Mouse (Mus musculus): ENCODE data around the gene Pla2r1.

Pla2r1 gene

DNA sequence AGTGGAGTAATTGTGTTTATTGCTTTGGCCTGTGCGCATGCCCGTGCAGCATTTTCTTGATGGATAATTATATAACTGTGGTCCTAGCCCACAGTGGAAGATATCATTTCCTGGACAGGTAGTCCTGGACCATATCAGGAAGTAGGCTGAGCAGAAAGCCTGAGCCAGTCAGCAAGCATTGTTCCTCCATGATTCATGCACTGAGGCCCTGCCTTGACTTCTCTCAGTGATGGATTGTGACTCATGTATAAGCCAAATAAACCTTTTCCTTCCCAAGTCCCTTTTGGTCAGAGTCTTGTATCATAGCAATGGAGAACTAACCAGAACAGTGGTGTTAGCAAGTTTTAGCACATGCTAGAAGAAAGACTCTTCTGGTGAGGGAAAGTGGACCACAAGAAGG, 3.3 kb downstream of the Pla2r1 start:
- Histone ChIP-seq H3K27me3 (ENCODE audit: insufficient read depth, low read length) (peaks cover 10% of the 10 kb centered on the region; the same call in 1 of the 2 replicates), H3K9me3 (ENCODE audit: low read length) (no peaks in the 10 kb centered on the region), H3K36me3 (ENCODE audit: insufficient read depth, low read length) (no peaks in the 10 kb centered on the region), H3K4me1 (replicated peaks; ENCODE audit: low read depth, low read length) (peaks cover 18% of the 10 kb centered on the region), H3K4me3 (replicated peaks; ENCODE audit: low read length) (no peak overlapping the region)
- no peak for TF ChIP-seq POU5F1 (IDR thresholded peaks at IDR 0.05; ENCODE audit: borderline replicate concordance, low read length)
- no peak for TF ChIP-seq NANOG (IDR thresholded peaks at IDR 0.05; ENCODE audit: borderline replicate concordance, low read length)
- TF ChIP-seq CTCF (conservative IDR thresholded peaks at IDR 0.05; ENCODE audit: low read length): no peak

DNA sequence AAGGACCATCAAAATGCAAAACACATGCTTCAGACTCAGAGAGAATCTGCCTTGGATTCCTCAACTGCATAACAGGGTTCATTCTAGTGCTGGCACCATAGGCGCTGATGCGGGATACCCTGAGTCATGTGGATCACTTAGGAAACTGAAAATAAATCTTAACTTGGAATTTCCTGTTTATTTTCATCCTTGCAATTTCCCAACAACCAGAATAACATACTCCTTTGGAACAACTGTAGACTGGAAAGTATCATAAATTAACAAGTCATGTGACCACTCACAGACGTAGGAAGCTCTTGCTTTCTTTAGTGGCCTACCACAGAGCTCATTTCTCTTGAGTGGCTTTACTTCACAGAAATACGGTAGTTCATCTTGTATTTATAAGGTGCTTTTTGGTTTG, 7.0 kb downstream of the Pla2r1 start:
- Histone ChIP-seq H3K4me3 (replicated peaks; ENCODE audit: low read length) (no peak overlapping the region), H3K9me3 (ENCODE audit: low read length) (no peaks in the 10 kb centered on the region), H3K36me3 (ENCODE audit: insufficient read depth, low read length) (no peaks in the 10 kb centered on the region), H3K4me1 (replicated peaks; ENCODE audit: low read depth, low read length) (no peaks in the 10 kb centered on the region), H3K27me3 (ENCODE audit: insufficient read depth, low read length) (no peaks in the 10 kb centered on the region; the same call in 1 of the 2 replicates)
- no peak for TF ChIP-seq NANOG (IDR thresholded peaks at IDR 0.05; ENCODE audit: borderline replicate concordance, low read length)
- TF ChIP-seq POU5F1 (IDR thresholded peaks at IDR 0.05; ENCODE audit: borderline replicate concordance, low read length): no peak
- TF ChIP-seq CTCF (conservative IDR thresholded peaks at IDR 0.05; ENCODE audit: low read length): no peak

DNA sequence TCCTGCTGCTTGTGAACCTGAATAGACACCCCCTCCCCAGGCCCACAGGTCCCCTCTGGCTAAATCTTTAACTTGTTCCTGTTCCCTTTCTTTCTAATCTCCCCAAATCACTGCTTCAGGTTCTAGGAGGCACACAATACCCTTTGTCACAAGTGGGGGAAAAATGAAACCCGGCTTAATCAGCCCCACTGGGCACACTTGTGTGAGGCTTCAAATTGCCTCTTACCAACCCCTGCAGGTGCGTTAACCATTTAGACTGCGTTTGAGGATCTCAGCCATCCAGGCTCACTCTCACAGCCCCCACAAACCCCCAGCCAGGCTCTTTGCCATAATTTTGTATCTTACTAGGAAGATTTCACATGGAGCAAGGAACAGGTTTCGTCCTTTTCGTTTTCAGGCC, 9.1 kb downstream of the Pla2r1 start:
- no peaks in the 10 kb centered on the region for H3K9me3 ChIP-seq (ENCODE audit: low read length)
- H3K4me3 ChIP-seq (replicated peaks; ENCODE audit: low read length): no peak overlapping the region
- TF ChIP-seq NANOG (IDR thresholded peaks at IDR 0.05; ENCODE audit: borderline replicate concordance, low read length) (no peak), POU5F1 (IDR thresholded peaks at IDR 0.05; ENCODE audit: borderline replicate concordance, low read length) (no peak), CTCF (conservative IDR thresholded peaks at IDR 0.05; ENCODE audit: low read length) (no peak)
- no peaks in the 10 kb centered on the region for H3K36me3 ChIP-seq (ENCODE audit: insufficient read depth, low read length)
- no peaks in the 10 kb centered on the region for H3K27me3 ChIP-seq (ENCODE audit: insufficient read depth, low read length)
- H3K4me1 ChIP-seq (replicated peaks; ENCODE audit: low read depth, low read length): no peaks in the 10 kb centered on the region

DNA sequence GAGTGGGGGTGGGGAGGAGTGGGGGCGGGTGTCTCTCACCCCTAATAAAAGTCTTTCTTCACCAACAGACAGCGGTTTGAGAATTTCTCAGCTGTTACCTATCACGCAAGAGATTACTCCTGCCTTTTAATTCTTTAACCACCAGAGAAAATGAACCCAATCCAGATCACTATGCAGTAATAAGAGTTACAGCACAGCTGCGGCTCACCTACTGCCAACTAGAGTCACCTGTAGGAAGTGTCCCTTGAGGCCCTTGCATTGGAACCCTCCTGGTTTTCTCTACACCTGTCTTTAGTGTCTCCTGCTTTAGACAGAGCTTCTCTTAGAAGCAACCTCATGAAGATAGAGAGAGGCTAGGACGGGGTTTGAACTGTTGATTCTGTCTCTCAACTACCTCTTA, 11.4 kb downstream of the Pla2r1 start:
- Histone ChIP-seq H3K4me1 (replicated peaks; ENCODE audit: low read depth, low read length) (no peaks in the 10 kb centered on the region), H3K9me3 (ENCODE audit: low read length) (no peaks in the 10 kb centered on the region), H3K27me3 (ENCODE audit: insufficient read depth, low read length) (no peaks in the 10 kb centered on the region), H3K4me3 (replicated peaks; ENCODE audit: low read length) (no peak overlapping the region), H3K36me3 (ENCODE audit: insufficient read depth, low read length) (no peaks in the 10 kb centered on the region)
- TF ChIP-seq NANOG (IDR thresholded peaks at IDR 0.05; ENCODE audit: borderline replicate concordance, low read length) (no peak), CTCF (conservative IDR thresholded peaks at IDR 0.05; ENCODE audit: low read length) (no peak), POU5F1 (IDR thresholded peaks at IDR 0.05; ENCODE audit: borderline replicate concordance, low read length) (no peak)

DNA sequence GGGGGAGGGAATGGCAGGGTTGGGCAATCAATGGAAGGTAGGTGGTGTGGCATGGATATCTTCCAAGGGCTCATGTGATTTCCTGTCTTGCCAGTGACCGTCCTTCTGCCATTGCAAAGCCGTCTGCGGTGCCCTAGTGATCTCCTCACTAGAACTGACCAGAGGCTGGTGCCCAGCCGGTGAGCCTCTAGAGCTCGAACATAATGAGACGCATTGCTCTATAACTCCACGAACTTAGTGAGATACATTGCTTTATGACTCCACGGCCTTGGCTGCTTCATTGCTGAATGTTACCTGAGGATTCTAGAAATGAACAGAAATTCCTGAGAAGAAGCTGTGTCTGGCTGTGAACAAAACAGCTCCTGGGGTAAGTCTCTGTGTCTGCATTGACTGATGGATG, 12.8 kb downstream of the Pla2r1 start:
- no peak overlapping the region for H3K4me3 ChIP-seq (replicated peaks; ENCODE audit: low read length)
- H3K36me3 ChIP-seq (ENCODE audit: insufficient read depth, low read length): no peaks in the 10 kb centered on the region
- no peaks in the 10 kb centered on the region for H3K9me3 ChIP-seq (ENCODE audit: low read length)
- H3K4me1 ChIP-seq (replicated peaks; ENCODE audit: low read depth, low read length): no peaks in the 10 kb centered on the region
- TF ChIP-seq POU5F1 (IDR thresholded peaks at IDR 0.05; ENCODE audit: borderline replicate concordance, low read length): no peak
- TF ChIP-seq NANOG (IDR thresholded peaks at IDR 0.05; ENCODE audit: borderline replicate concordance, low read length): no peak
- no peak for TF ChIP-seq CTCF (conservative IDR thresholded peaks at IDR 0.05; ENCODE audit: low read length)
- no peaks in the 10 kb centered on the region for H3K27me3 ChIP-seq (ENCODE audit: insufficient read depth, low read length)

DNA sequence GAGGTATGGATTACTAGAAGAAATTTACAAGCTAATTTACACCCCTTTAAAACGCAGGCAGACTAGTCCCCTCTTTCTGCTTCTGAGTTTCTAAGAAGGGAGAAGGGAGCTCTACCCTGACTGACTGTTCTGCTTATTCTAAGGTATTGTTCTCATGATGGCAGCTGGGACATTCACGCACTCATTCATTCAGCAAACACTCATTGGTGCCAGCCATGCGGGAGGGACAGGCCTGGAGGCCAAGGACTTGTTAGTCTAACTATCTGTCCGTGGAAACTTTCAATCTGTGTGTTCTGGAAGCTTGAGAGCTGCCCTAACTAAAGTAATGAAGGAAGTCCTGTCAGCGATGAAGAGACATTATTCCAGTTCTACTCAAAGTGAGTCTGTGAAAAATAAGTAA, 14.4 kb downstream of the Pla2r1 start:
- TF ChIP-seq CTCF (conservative IDR thresholded peaks at IDR 0.05; ENCODE audit: low read length) (no peak), NANOG (IDR thresholded peaks at IDR 0.05; ENCODE audit: borderline replicate concordance, low read length) (no peak), POU5F1 (IDR thresholded peaks at IDR 0.05; ENCODE audit: borderline replicate concordance, low read length) (no peak)
- Histone ChIP-seq H3K9me3 (ENCODE audit: low read length) (no peaks in the 10 kb centered on the region), H3K36me3 (ENCODE audit: insufficient read depth, low read length) (no peaks in the 10 kb centered on the region), H3K27me3 (ENCODE audit: insufficient read depth, low read length) (no peaks in the 10 kb centered on the region), H3K4me3 (replicated peaks; ENCODE audit: low read length) (no peak overlapping the region), H3K4me1 (replicated peaks; ENCODE audit: low read depth, low read length) (no peaks in the 10 kb centered on the region)

DNA sequence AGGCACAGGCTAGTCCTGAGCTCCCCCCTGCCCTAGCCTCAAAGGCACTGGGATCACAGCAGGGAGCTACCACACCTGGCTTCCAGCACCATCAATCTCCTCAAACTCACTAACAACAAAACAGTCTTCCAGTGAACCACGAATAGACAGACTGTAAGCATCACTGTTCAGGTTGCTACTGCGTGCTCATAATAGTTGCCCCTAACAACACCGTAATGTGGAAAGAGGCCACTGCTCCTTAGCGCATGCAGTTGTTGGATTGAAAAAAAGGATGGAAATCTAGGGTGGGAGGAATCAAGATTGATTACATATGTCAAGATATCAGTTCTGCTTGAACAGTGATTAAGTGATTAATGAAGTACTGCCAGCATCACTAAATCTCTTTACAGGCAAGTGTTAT, 14.8 kb downstream of the Pla2r1 start:
- TF ChIP-seq CTCF (conservative IDR thresholded peaks at IDR 0.05; ENCODE audit: low read length): no peak
- no peak for TF ChIP-seq NANOG (IDR thresholded peaks at IDR 0.05; ENCODE audit: borderline replicate concordance, low read length)
- TF ChIP-seq POU5F1 (IDR thresholded peaks at IDR 0.05; ENCODE audit: borderline replicate concordance, low read length): no peak
- Histone ChIP-seq H3K4me1 (replicated peaks; ENCODE audit: low read depth, low read length) (no peaks in the 10 kb centered on the region), H3K4me3 (replicated peaks; ENCODE audit: low read length) (no peak overlapping the region), H3K9me3 (ENCODE audit: low read length) (no peaks in the 10 kb centered on the region), H3K27me3 (ENCODE audit: insufficient read depth, low read length) (no peaks in the 10 kb centered on the region), H3K36me3 (ENCODE audit: insufficient read depth, low read length) (no peaks in the 10 kb centered on the region)

DNA sequence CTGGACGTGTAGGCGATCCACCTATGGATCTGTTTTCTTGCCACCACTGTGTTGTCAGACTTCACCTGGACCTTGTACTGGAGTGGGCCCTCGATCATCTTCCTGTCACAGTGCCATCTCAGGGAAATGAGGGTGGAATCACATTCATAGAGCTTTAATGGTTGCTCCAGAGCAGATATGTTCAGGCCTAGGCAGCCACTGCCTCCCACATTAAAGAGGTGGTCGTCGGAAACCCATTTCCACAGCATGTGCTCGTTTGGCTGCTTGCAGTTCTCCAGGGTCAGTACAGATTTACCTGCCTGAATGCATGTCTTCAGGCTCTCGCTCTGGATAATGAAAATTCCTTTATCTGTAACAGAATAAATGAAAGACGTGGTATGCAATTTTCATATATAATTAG, 18.4 kb downstream of the Pla2r1 start:
- H3K4me1 ChIP-seq (replicated peaks; ENCODE audit: low read depth, low read length): no peaks in the 10 kb centered on the region
- no peak for TF ChIP-seq NANOG (IDR thresholded peaks at IDR 0.05; ENCODE audit: borderline replicate concordance, low read length)
- no peak for TF ChIP-seq CTCF (conservative IDR thresholded peaks at IDR 0.05; ENCODE audit: low read length)
- TF ChIP-seq POU5F1 (IDR thresholded peaks at IDR 0.05; ENCODE audit: borderline replicate concordance, low read length): no peak
- H3K36me3 ChIP-seq (ENCODE audit: insufficient read depth, low read length): no peaks in the 10 kb centered on the region
- H3K4me3 ChIP-seq (replicated peaks; ENCODE audit: low read length): no peak overlapping the region
- H3K27me3 ChIP-seq (ENCODE audit: insufficient read depth, low read length): no peaks in the 10 kb centered on the region
- H3K9me3 ChIP-seq (ENCODE audit: low read length): no peaks in the 10 kb centered on the region

DNA sequence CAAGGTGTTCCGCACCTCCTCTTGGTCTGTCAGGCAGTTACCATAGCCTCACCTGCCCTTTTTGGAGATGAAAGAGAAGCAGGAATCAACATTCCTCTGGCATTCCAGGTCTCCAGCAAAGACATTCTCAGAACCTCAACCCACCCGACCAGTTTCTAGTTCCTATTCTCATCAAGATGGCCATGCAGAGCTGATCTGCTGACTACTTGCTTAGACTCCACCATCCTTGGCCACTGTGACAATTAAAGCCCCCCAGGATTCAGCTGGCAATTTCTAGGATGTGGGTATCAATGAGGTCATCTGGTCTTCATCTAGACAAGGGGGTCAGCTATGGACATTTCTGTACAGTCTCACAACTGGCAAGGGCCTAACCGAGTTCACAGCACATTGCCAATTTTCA, 20.1 kb downstream of the Pla2r1 start:
- H3K36me3 ChIP-seq (ENCODE audit: insufficient read depth, low read length): no peaks in the 10 kb centered on the region

More for the DNA sequence above, 20.1 kb downstream of the Pla2r1 start:
- H3K4me1 ChIP-seq (replicated peaks; ENCODE audit: low read depth, low read length): no peaks in the 10 kb centered on the region
- H3K9me3 ChIP-seq (ENCODE audit: low read length): no peaks in the 10 kb centered on the region
- H3K27me3 ChIP-seq (ENCODE audit: insufficient read depth, low read length): no peaks in the 10 kb centered on the region
- TF ChIP-seq CTCF (conservative IDR thresholded peaks at IDR 0.05; ENCODE audit: low read length): no peak
- TF ChIP-seq NANOG (IDR thresholded peaks at IDR 0.05; ENCODE audit: borderline replicate concordance, low read length): no peak
- no peak for TF ChIP-seq POU5F1 (IDR thresholded peaks at IDR 0.05; ENCODE audit: borderline replicate concordance, low read length)
- no peak overlapping the region for H3K4me3 ChIP-seq (replicated peaks; ENCODE audit: low read length)
